Mouse (Mus musculus): ENCODE measurements at regions not wholly inside any gene's neighbourhood (a gene's known extent, or its start where the extent isn't known, plus 50 kb on each side); places are given as distances from the start of the nearest gene placed in this dataset.

DNA sequence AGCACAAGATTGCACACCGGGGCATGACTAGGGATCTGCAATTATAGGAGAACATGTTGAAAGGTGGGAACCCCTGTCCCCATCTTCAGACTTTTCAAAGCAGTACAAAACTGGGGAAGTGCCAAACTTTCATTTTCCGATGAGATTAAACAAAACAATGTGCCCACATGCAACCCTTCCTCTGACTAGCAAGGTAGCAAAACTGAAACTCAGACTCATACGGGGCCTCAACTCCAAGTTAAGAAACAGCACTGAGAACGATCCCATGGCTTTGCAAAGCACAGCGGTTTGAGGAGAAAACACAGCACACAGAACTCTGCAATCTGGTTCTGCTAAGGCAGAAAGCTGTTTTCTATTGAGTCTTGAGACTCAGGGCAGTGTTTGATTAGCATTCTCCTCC lies 388.9 kb upstream of the Intu start:
- DNase-seq (ENCODE audit: extremely low read depth, low read depth, low spot score), result no peak

DNA sequence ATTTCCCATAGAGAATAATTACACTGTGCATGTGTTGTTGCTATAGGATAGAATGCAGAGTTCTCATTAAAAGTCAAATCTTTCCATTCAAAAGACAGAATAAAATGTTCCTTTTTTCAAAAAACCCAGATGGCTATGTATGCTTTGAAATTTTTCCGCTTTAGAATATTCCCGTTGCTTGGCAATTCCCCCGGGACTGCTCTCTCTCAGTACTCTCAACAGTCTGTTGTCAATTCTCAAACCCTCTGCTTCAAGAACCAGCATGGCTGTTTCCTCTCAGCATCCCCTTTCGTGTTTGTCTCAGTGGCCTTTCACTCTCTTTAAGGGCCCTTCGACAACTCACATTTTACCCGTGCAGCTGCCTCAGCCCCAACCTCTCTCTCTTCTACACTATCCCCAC lies 372.5 kb upstream of the Intu start:
- DNase-seq (ENCODE audit: extremely low read depth, low read depth, low spot score), result no peak

DNA sequence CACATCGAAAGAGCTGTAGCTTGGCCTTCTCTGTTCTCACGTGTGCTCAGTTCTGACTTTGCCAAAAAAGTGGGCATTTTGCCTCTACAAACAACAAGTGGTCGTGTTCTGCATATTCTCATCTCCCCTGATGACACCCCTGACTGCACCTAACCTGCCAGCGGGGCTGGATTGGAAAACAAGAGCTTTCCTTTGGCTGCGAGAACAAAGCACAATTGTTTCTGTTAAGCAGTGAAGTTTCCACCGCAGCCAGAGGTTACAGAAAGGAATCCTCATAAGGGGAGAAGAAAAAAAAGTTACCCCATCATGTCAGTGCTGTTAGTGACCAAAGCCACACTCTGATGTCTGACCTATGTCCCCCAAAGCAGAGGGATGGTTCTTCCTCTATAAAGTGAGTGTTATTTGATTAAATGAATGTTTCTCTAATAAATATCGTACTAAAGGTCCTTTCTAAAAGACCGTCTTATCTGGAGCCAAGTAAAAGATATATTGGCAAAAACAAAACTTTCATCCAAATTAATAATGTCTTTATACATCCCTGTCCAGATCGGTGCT lies 371.4 kb upstream of the Intu start:
- DNase-seq (ENCODE audit: extremely low read depth, low read depth, low spot score), result no peak

DNA sequence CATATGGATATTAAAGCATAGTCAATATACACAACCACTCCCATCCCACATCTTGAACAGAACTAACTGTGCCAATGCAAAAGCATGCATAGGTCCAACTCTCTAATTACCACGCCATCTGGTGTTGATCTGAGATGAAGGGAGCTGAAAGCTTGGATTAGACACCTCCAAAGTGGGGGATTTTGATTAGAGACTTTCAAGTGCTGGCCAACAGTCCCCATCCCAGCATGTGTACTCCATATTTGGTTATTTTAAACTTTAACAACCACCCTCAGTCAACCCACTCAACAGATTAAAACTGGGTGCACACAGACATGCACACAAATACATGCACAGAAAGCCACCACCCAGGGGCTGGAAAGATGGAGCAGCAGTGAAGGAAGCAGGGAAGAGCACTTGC lies 366.9 kb upstream of the Intu start:
- no peak for DNase-seq (ENCODE audit: extremely low read depth, low read depth, low spot score)

DNA sequence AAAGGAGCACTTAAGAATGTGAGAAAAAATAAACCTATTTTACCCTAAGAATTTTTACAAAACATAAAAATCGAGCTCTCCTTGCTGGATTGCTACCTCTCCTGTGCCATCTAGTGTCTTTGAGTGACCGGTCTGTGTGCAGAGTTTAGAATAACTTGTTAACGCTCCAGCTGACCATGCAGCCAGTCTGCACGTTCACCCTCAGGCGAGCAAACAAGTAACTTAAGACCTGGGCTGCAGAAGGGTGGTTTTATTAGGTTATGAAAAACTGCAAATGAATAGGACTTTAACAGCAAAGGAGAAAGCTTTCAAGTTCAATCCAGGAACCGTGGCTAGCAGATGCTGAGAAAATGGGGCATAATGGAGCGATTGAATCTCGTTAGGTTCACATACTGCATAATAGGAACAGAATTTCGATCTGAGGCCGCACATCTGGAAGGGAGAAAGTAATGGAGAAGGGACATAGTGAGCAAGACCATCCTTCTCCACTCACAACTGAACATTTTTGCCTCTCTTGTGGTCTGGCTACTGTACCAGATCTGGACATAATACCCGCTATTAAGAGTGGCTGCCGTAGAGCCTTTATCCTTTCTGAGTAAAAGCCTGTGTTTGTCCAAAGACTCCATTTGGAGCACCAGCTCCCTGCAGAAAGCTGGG lies 363.0 kb upstream of the Intu start:
- DNase-seq (ENCODE audit: extremely low read depth, low read depth, low spot score), result no peak

DNA sequence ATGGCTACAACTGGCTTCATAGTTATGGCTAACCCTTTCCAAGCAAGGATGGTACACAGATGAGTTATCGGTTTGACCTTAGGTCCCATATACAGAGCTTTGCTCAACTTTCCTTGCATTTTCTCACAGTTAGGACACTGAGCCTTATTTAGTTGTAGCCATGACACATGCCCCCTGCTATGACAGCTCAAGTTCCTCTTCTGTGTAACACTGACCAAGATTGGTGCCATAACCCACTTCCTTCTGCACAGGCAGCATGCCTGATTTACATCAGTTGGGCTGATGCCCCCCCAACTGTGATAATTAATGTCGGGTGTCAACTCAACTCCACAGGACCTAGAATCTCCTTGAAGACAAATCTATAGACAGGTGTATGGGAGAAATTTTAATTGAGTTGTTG lies 361.5 kb upstream of the Intu start:
- no peak for DNase-seq (ENCODE audit: extremely low read depth, low read depth, low spot score)

DNA sequence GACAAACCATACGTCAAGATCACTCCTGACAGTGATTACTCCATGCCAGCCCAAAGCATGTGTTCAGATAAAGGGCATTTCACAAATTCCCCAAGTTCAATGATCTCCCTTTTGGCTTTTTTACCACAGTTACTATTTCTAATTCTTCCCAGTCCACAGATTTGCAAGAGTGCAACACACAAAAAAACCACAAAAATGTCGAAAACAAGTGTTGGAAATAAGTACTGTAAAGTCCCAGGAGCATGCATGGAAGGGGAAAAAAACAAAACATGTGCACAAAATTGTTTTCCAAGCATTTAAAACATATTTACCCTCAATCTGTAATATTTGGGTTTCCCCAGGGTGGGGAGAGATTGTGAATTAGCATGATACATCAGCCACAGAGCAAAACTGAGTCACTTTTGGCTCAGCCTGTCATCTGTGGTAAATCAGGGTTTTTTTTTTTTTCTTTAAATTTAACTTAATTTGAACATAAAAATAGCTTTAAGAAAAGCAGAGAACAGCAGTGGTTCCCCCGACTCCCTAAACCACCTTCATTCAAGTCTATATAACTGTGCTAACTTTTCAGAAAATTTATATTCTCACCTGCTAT lies 351.3 kb upstream of the Intu start:
- DNase-seq (ENCODE audit: extremely low read depth, low read depth, low spot score), result no peak

DNA sequence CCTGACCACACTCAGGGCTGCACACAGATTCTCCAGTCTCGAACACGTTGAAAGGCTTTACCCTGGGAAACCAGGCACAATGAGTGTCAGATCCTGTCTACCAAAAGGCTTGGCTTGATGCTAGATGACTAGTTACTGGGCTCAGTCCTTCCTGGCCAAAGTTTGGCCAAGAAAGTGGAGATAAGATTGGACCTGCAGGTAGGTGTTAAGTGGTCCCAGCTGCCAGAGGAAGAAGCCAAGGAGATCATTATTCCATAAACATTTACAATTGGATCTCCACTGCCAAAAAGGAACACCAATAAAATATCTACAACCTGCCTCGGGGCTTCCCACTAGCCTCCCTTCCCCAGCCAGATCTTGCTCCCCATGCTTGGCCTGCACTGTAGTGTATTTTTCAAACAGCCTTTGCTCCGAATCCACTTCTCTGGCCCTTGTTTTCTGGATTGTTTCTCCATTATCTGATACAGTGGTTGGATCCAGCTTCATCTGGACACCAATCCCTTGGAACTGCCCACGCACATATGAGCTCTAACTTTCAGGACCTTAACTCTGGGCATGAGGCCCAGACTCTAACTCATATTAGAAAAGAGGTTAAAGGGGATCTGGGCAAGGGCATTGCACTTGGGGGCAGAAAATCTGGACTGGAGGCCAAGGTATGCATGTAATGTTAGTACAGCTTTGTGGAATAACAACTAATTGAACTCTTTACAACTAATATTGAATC lies 345.3 kb upstream of the Intu start:
- DNase-seq (ENCODE audit: extremely low read depth, low read depth, low spot score), result peak; percentile 25

DNA sequence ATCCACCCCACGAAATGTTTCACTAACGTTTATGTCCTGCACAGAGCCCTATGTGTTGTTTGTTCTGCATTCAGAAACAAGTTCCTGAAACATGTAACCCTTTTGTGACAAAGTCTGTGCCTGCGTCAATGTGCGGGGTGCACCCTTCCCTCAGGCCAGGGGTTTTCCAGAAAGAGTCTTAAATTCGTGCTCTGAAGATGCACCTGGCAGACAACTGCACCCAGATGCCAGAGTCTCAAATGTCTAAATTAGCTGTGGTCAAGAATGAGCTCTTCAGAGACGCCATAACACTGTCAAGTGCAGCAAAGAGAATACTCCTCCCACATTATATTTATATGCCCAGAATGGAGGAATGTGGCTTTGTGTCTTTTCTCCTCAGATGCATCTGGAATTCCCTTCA lies 341.6 kb upstream of the Intu start:
- no peak for DNase-seq (ENCODE audit: extremely low read depth, low read depth, low spot score)

DNA sequence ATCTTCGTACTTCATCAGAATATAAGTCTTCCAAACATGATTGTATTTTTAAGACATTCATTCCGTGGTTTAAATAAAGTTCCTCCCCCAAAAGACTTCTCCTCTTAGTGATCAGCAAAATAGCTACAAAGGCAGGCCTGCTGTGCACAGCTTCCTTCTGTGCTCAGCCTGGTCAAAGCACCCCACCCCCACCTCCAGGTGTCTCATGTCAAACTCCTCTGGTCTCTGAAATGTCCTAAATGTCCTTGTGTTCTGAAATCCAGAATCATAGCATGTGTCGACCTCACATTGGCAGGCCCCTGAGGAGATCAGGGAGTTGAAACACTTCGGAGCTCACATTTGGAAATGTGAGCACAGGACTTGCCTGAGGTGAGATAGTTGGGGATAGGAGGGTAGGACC lies 341.1 kb upstream of the Intu start:
- DNase-seq (ENCODE audit: extremely low read depth, low read depth, low spot score), result no peak

DNA sequence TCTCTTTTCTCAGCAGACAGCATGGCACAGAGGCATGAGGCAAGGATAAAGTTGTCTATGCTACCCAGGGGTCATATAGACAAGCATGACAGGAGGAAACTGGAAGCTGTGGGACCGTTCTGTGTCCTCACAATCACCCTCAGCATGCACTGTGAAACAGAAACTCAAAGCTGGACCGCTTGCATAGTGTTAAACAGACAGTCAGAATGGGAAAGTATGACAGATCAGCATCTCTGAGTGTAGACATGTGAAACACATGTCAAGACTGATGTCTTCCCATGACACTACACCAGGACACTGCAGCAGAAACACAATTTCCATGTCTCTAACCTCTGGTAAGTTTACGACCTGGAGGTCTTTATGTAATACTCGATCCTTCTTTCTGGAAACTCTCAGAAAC lies 330.9 kb upstream of the Intu start:
- no peak for DNase-seq (ENCODE audit: extremely low read depth, low read depth, low spot score)

DNA sequence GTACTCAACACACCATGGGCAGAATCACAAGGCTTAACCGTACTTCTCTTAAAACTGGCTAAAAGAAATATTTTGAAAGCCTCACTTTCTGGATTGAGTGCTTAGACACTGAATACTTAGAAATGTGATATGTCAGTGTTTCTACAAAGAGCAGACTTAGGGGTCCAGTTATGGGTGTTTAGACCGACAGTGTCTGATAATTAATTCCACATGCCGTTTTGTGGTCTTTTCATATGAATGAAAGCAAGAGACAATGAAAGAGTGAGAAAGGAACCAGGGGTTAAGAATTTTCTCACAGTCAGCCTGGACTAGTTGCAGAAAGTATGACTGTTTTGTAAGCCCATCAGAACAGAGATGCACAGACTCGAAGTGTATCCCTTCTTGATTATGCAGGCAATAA lies 324.8 kb upstream of the Intu start:
- no peak for DNase-seq (ENCODE audit: extremely low read depth, low read depth, low spot score)

DNA sequence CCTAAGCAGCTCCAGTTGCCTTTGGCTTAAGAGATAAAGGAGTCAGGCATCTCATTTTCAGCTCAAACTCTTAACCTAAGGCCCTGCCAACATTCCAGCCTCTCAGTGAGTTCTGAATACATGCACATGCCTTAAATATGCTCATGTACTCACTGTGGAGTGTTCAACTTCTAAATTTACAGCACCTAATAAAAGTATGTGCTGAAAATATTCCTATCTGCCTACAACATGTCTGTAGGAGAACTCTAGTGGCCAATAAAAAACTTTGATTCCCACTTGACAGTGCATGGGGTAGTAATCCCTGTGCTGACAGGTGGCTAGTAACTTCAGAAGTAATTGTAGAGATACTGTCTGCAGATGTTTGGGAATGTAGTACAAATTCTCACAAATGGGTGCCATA lies 319.3 kb upstream of the Intu start:
- no peak for DNase-seq (ENCODE audit: extremely low read depth, low read depth, low spot score)

DNA sequence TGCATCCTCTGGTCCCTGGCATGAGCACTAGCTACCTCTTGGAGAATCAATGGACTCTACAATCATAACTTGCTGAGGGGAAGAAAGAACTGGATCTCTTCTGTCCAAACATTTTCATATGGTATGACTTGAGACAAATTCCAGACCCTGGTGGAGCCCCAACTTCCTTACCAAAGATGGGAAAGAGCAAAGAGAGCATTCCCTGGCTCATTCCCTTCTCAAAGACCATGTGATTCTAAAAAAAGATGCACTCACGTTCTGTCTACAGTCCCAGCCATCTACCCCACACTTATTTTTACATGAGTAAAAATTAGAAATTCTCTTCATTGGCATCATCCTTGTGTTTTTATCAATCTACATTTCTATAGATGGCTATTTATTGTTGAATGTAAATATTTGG lies 304.3 kb upstream of the Intu start:
- DNase-seq (ENCODE audit: extremely low read depth, low read depth, low spot score), result no peak

DNA sequence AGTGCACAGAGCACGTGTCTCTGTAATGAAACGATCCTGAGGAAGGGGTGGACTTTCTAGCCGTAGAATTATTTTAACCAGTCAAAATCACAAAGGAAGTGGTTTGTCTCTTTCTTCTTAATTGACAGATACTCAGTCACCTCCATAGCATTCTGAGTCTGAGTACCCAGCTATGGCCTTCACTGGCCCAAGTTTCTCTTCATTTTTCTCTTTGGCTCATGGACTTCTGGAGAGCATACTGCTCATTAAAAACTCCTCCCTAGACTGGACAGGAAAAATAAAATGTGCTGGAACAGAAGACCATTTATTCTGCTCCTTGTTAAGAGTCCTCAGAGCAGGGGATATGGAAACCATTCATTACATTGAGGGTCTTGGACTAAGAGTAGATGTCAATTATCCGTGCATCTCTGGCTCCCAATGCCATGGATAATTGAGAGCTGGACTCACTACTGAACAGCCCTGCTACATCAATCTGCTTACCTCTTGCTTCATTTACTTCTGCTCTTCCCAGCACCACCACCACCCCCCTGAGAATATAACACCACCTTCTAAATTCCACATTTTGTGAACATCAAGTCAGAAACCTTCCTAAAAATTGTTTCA lies 287.5 kb upstream of the Intu start:
- DNase-seq (ENCODE audit: extremely low read depth, low read depth, low spot score), result no peak

DNA sequence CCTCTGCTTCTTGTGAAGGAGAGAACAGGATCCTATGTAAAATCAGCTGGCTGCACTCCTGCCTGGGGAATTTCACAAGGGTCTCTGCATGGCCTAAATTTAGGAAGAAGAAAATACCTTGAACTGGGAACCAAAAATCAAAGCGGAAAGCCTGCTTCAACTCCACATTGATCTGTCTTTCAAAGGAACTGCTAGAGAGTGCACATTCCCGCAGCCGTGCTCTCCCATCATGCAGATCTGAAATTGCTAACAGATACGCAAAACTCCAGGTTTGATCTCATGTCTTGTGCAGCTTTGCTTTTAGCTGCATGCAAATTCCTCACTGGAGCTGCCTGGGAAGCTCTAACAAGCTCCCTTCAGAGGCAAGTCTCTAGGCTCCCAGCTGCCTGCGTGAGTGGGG lies 276.7 kb upstream of the Intu start:
- DNase-seq (ENCODE audit: extremely low read depth, low read depth, low spot score), result no peak

DNA sequence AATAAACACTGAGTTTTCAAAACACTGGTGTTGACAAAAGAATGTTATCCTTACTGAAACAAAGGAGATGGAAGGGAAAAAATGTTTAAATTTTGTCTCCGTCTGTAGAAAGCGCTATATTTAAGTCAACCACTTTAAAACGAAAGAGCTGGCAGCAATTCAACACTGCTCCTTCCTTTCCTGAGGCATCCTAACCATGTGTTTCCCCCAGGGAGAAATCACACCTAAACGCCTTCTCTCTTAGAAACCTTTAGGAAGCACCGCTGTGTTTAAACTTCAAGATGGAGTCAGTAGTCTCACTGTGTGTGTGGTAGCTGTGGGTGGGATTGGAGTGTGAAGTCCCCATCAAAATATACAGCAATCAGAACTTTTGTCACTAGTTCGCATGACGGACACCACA lies 268.6 kb upstream of the Intu start:
- no peak for DNase-seq (ENCODE audit: extremely low read depth, low read depth, low spot score)

DNA sequence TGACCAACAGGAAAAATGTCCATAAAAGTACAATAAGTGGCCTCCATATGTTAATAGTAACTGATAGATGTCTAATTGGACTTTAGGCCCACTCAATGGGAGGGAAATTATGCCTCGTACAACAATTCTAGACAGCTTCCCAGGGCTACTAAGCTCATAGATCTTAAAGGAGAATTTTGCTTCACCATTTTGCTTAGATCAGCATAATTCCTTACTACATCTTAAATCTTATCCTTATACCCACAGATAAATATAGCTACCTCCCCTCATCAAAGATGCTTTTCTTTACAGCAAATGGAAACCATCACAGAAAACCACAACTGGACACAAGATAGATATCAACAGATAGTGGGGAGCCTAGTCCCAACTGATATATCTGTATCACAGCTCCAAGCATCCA lies 263.6 kb upstream of the Intu start:
- no peak for DNase-seq (ENCODE audit: extremely low read depth, low read depth, low spot score)

DNA sequence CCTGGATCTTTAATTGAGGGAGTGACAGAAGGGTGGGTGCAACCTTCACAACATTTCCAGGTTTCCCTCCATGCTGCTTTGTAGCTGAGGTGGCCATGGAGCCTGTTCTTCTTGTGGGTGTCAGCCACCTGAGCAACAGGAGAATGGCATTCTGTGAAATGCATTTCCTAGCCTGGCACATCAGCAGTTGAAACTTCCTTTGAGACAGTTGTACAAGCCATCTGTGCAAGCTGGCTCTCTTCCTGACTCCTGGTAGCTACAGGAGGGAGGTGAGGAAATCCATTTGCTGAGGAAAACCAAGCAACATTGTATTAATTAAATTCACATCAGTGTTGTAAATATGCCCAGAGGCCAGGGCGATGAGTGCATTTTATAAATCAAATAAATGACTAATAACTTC lies 248.2 kb upstream of the Intu start:
- no peak for DNase-seq (ENCODE audit: extremely low read depth, low read depth, low spot score)

DNA sequence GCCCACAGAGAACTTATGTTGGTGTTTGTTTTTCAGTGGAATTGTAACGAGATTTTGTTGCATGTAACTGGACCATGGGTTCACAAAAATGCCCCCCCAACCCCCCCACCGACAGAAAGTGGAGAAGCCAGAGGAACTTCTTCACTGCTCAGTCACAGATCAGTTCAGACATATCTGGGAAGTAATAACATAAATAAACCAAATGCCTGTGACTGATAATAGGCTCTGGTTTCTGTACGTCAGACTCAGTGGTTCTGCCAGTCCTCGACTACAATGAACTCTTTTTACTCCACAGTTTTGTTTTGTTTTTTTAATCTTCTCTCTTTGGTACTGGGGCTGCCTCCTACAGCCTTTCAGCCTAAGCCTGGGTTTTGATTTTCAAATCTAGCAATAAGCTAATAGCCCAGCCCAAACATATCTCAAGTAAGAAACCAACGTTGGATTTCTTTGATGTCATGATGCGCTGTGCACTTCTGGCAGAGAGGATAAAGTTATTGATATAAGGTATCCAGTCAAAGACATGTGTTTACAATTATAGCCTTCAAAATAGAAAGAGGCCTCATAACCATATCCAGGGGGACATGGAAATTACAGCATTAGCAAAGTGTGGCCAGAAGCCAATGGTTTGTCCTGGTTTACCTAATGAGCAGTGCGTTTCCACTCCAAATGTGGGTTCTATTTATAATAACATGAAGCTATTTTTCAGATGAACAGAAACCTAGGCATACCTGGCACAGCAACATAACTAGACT lies 244.0 kb upstream of the Intu start:
- DNase-seq (ENCODE audit: extremely low read depth, low read depth, low spot score), result no peak

DNA sequence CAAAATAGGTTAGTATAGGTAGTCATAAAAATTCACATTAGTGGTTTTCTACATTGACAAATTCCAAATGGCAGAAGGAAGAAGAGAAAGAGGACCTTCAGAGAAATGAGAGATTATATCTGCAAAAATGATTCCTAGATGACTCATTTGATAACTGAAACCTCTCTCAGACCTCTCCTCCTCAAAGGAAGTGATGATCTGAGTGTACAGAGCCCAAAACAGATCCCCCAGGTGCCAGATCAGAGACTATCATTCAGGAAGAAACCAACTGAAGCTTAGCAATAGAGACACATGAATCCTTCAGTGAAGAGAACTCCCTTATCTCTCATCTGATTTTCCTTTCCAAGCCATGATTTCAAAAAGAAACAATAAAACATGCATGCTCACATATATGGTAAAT lies 234.0 kb upstream of the Intu start:
- no peak for DNase-seq (ENCODE audit: extremely low read depth, low read depth, low spot score)
